Mouse (Mus musculus) CH12.LX (cell line): ENCODE measurements around the gene Olfr1065. TPM values are rescaled to one million over a fixed set of nuclear protein-coding genes. Genes with fewer than 3 reads are reported as not detected.
"Not testable (repeated sequence)": the region's sequence is repeated elsewhere in the genome, so short reads cannot be mapped to it uniquely, and the experiment has no call there.

Experiments
- DNase-seq: peaks from one replicate; pipeline ENCODE4 v3.0.0-alpha.2; 2013; ENCODE audit errors: extremely low read depth
- H3K27ac ChIP-seq: 2 replicates; pipeline ENCODE4 v1.5.1; 2012; ENCODE audit warnings: low read depth, mild to moderate bottlenecking, control low read depth, moderate library complexity; ENCODE audit not compliant: insufficient read depth
- H3K27me3 ChIP-seq: replicated peaks from 2 replicates; pipeline ENCODE3; 2012; ENCODE audit warnings: inconsistent platforms
- H3K36me3 ChIP-seq, 2 experiments: replicated peaks in 1 of 2; 2 replicates each; pipeline versions ENCODE3 to v1.6.1; 2012; ENCODE audit warnings: inconsistent platforms in 1 of 2, low read length in 1 of 2, mild to moderate bottlenecking in 1 of 2, mixed read lengths in 1 of 2, moderate library complexity in 1 of 2; ENCODE audit not compliant: control insufficient read depth in 1 of 2, insufficient read depth in 1 of 2
- H3K4me1 ChIP-seq, 2 experiments: 2 replicates each; pipeline ENCODE4 v1.6.1; 2012; ENCODE audit warnings: inconsistent platforms in 1 of 2, moderate library complexity in 1 of 2; ENCODE audit not compliant: insufficient read depth in 2 of 2, control insufficient read depth in 1 of 2
- H3K4me2 ChIP-seq: 2 replicates; pipeline ENCODE4 v1.6.1; 2012; ENCODE audit warnings: low read depth, mild to moderate bottlenecking, control low read depth; ENCODE audit not compliant: poor library complexity, insufficient read depth, severe bottlenecking
- H3K4me3 ChIP-seq, 3 experiments: fragments of 150-350 bp in 1 of 3; sonication (generic) in 1 of 3; replicated peaks in 1 of 3; 2 replicates each; pipeline versions ENCODE3 to v1.5.1; 2011 to 2012; ENCODE audit warnings: low read depth in 2 of 3, low read length in 2 of 3, mild to moderate bottlenecking in 2 of 3, moderate library complexity in 2 of 3, control low read depth in 1 of 3, improper control_type of control experiment in 1 of 3, inconsistent platforms in 1 of 3, mixed read lengths in 1 of 3; ENCODE audit not compliant: poor library complexity in 1 of 3
- H3K79me2 ChIP-seq: replicated peaks from 2 replicates; pipeline ENCODE4 v1.6.1; 2012; ENCODE audit warnings: mild to moderate bottlenecking, moderate library complexity; ENCODE audit not compliant: control insufficient read depth, poor library complexity, insufficient read depth, severe bottlenecking; ENCODE audit errors: extremely low read depth
- H3K9ac ChIP-seq: 2 replicates; pipeline ENCODE4 v1.6.1; 2012; ENCODE audit warnings: low read depth, mild to moderate bottlenecking, control low read depth, moderate library complexity; ENCODE audit not compliant: insufficient read depth
- H3K9me3 ChIP-seq: replicated peaks from 2 replicates; pipeline ENCODE3; 2012; ENCODE audit warnings: low read length, inconsistent platforms, mixed read lengths
- CHD1 ChIP-seq: IDR thresholded peaks from 2 replicates; pipeline ENCODE4 v1.6.1; 2012; ENCODE audit warnings: low read depth, low read length, improper control_type of control experiment, inconsistent platforms
- CTCF ChIP-seq, 2 experiments: IDR thresholded peaks in 1 of 2; conservative IDR thresholded peaks in 1 of 2; 2 replicates each; pipeline ENCODE4 v1.5.1; 2011 to 2012; ENCODE audit warnings: low read depth in 2 of 2, low read length in 2 of 2, improper control_type of control experiment in 1 of 2, inconsistent platforms in 1 of 2, mild to moderate bottlenecking in 1 of 2, moderate library complexity in 1 of 2
- ELF1 ChIP-seq: IDR thresholded peaks from 2 replicates; pipeline ENCODE4 v1.6.1; 2014; ENCODE audit warnings: low read depth, mild to moderate bottlenecking, inconsistent platforms, low read length, improper control_type of control experiment
- EP300 ChIP-seq: IDR thresholded peaks from 2 replicates; pipeline ENCODE4 v1.6.1; 2011; ENCODE audit warnings: low read length, improper control_type of control experiment
- HCFC1 ChIP-seq: IDR thresholded peaks from 2 replicates; pipeline ENCODE4 v1.6.1; 2012; ENCODE audit warnings: low read depth, mild to moderate bottlenecking, inconsistent platforms, low read length, improper control_type of control experiment
- MAZ ChIP-seq: IDR thresholded peaks from 2 replicates; pipeline ENCODE4 v1.6.1; 2012; ENCODE audit warnings: low read depth, mild to moderate bottlenecking, inconsistent platforms, low read length, improper control_type of control experiment, moderate library complexity
- POLR2AphosphoS2 ChIP-seq: IDR thresholded peaks from 2 replicates; pipeline ENCODE4 v1.6.1; 2011; ENCODE audit warnings: low read depth, low read length, improper control_type of control experiment
- RAD21 ChIP-seq: IDR thresholded peaks from 2 replicates; pipeline ENCODE4 v1.6.1; 2011; ENCODE audit warnings: low read depth, mild to moderate bottlenecking, low read length, improper control_type of control experiment, moderate library complexity
- SIN3A ChIP-seq: IDR thresholded peaks from 2 replicates; pipeline ENCODE4 v1.6.1; 2012; ENCODE audit warnings: low read length, improper control_type of control experiment, inconsistent platforms
- SMC3 ChIP-seq: IDR thresholded peaks from 2 replicates; pipeline ENCODE4 v1.6.1; 2011; ENCODE audit warnings: low read depth, low read length, improper control_type of control experiment
- TBP ChIP-seq: conservative IDR thresholded peaks from 2 replicates; pipeline ENCODE4 v1.6.1; 2011; ENCODE audit warnings: low read depth, low read length, improper control_type of control experiment
- UBTF ChIP-seq: IDR thresholded peaks from 2 replicates; pipeline ENCODE4 v1.6.1; 2012; ENCODE audit warnings: low read depth, mild to moderate bottlenecking, inconsistent platforms, low read length, improper control_type of control experiment, moderate library complexity
- USF2 ChIP-seq: conservative IDR thresholded peaks from 2 replicates; pipeline ENCODE4 v1.6.1; 2011; ENCODE audit warnings: low read depth, low read length, improper control_type of control experiment
- ZNF384 ChIP-seq: IDR thresholded peaks from 2 replicates; pipeline ENCODE4 v1.6.1; 2012; ENCODE audit warnings: low read depth, low read length, improper control_type of control experiment, inconsistent platforms
- dilution Hi-C: fragments of 300-500 bp; cut with MboI; formaldehyde crosslinking; loops from 2 replicates; pipeline ENCODE4 v1.14.3; 2020; ENCODE audit warnings: low sequenced_read_pairs; ENCODE audit not compliant: extremely low pct_unique_long_range_greater_than_20kb, extremely low pct_ligation_motif_present
- in situ Hi-C: fragments of 300-500 bp; cut with MboI; formaldehyde crosslinking; loops from 3 replicates; pipeline ENCODE4 v1.14.3; 2019; ENCODE audit warnings: low sequenced_read_pairs, low pct_ligation_motif_present, low pct_unique_long_range_greater_than_20kb, mixed read lengths
- polyA plus RNA-seq: library from polyadenylated mRNA; unstranded; fragments of >175 nt; gene quantifications from 2 replicates; pipeline ENCODE4 v1.2.1, GENCODE M21; 2012; ENCODE audit warnings: low read depth; ENCODE audit not compliant: insufficient read length
- total RNA-seq, 2 experiments: library from RNA; depleted of rRNA; stranded (reverse); fragments of 300-350 nt in 1 of 2; fragments of >200 nt in 1 of 2; gene quantifications; 2 replicates each; pipeline ENCODE4 v1.2.3; 2012 to 2014

Olfr1065 gene
- total RNA-seq (2012; rRNA removed) (not detected in 2 replicates), total RNA-seq (2014; rRNA removed) (not detected in 2 replicates), polyA plus RNA-seq (not detected in 2 replicates)

- in situ Hi-C loops, result loop anchor here (25.0 kb wide), 1 partner anchor 713 kb away; no protein-coding TSS in a partner anchor
Measured at GRCm38 (mm10) chr2:86450491-86450890, at the start of gene Olfr1065. Olfr1065 (minus strand) TSS chr2:86450591.

GRCm38 (mm10) chr2:86487286-86487685 is 36.9 kb upstream of the Olfr1065 start, which contains the start of gene Olfr228:
Olfr228 (minus strand) TSS chr2:86487386.
- H3K4me1 ChIP-seq, result no peaks in the 10 kb centered on the region
- H3K9ac ChIP-seq, result no peak within 1 kb of the TSS
- H3K27ac ChIP-seq, result no peak within 1 kb of the TSS
- dilution Hi-C loops, result no loop called here
- no peak for DNase-seq
- no peaks in the 10 kb centered on the region for H3K36me3 ChIP-seq
- TF ChIP-seq ZNF384 (no peak), UBTF (no peak), USF2 (no peak), SIN3A (no peak), RAD21 (no peak), ELF1 (no peak), EP300 (no peak), TBP (no peak), CTCF (conservative IDR thresholded peaks at IDR 0.05 in 1 of 2, IDR thresholded peaks at IDR 0.05 in 1 of 2; ENCODE audit: low read depth in 2 of 2, low read length in 2 of 2) (no peak), POLR2AphosphoS2 (no peak)
- TF ChIP-seq, all 38 proteins: peak for 0
- in situ Hi-C loops, result no loop called here
- no peaks in the 10 kb centered on the region for H3K27me3 ChIP-seq
- H3K79me2 ChIP-seq, result no peaks in the 10 kb centered on the region
- H3K9me3 ChIP-seq, result peaks cover 4% of the 10 kb centered on the region
- H3K4me2 ChIP-seq, result no peak within 1 kb of the TSS
- no peak within 1 kb of the TSS for H3K4me3 ChIP-seq

More at GRCm38 (mm10) chr2:86450491-86450890, at the start of gene Olfr1065:
- H3K4me1 ChIP-seq, H3K79me2 ChIP-seq, H3K4me3 ChIP-seq, DNase-seq, H3K27ac ChIP-seq, H3K36me3 ChIP-seq, dilution Hi-C loops, H3K9me3 ChIP-seq, H3K27me3 ChIP-seq, H3K4me2 ChIP-seq, H3K9ac ChIP-seq: not testable (repeated sequence)

GRCm38 (mm10) chr2:86464442-86465109 is 14.2 kb upstream of the Olfr1065 start:
- H3K4me3 ChIP-seq, result no peak overlapping the region
- H3K4me2 ChIP-seq, result no peak overlapping the region
- TF ChIP-seq CHD1 (no peak), SMC3 (peak; percentile 19; the same call in 1 of the 2 replicates), ELF1 (no peak), TBP (no peak), HCFC1 (no peak), RAD21 (peak; percentile 20), MAZ (no peak), CTCF (conservative IDR thresholded peaks at IDR 0.05 in 1 of 2, IDR thresholded peaks at IDR 0.05 in 1 of 2; ENCODE audit: low read depth in 2 of 2, low read length in 2 of 2) (peak; percentile 27 to 41; a peak in 2 of 4 replicates)
- H3K27me3 ChIP-seq, result no peaks in the 10 kb centered on the region
- H3K36me3 ChIP-seq, result no peaks in the 10 kb centered on the region
- in situ Hi-C loops (loop anchor here (25.0 kb wide), 1 partner anchor 727 kb away; no protein-coding TSS in a partner anchor), dilution Hi-C loops (no loop called here)
- peak; percentile 1 for DNase-seq
- H3K4me1 ChIP-seq, result no peaks in the 10 kb centered on the region
- no peak overlapping the region for H3K9ac ChIP-seq
- peaks cover 5% of the 10 kb centered on the region for H3K9me3 ChIP-seq
- H3K27ac ChIP-seq, result no peak overlapping the region
- no peaks in the 10 kb centered on the region for H3K79me2 ChIP-seq
